Mouse (Mus musculus) heart, postnatal 0 days (tissue): ENCODE measurements around the gene Ttc21a. TPM values are rescaled to one million over a fixed set of nuclear protein-coding genes. Genes with fewer than 3 reads are reported as not detected.

Experiments
- ATAC-seq: fragments of 200-750 bp; cut with Nextera tagmentation; 2 replicates; pipeline ENCODE4 v1.8.0; 2017; ENCODE audit warnings: low read depth, moderate number of reproducible peaks, moderate library complexity; ENCODE audit not compliant: insufficient read depth
- DNase-seq: peaks from one replicate; pipeline ENCODE4 v3.0.0-alpha.2; 2016; ENCODE audit warnings: low spot score
- H3K27ac ChIP-seq: fragments of 300-500 bp; sonication (generic); 2 replicates; pipeline ENCODE4 v1.5.1; 2014; ENCODE audit warnings: low read depth, mild to moderate bottlenecking
- H3K27me3 ChIP-seq: fragments of 300-500 bp; sonication (generic); 2 replicates; pipeline ENCODE4 v1.6.1; 2014; ENCODE audit warnings: low read length, mixed read lengths; ENCODE audit not compliant: control insufficient read depth, insufficient read depth
- H3K36me3 ChIP-seq: fragments of 300-500 bp; sonication (generic); replicated peaks from 2 replicates; pipeline ENCODE4 v1.6.1; 2014; ENCODE audit warnings: low read length, mixed read lengths; ENCODE audit not compliant: control insufficient read depth, insufficient read depth
- H3K4me1 ChIP-seq: fragments of 300-500 bp; sonication (generic); 2 replicates; pipeline ENCODE4 v1.6.1; 2014; ENCODE audit warnings: antibody characterized with exemption; ENCODE audit not compliant: control insufficient read depth, insufficient read depth
- H3K4me2 ChIP-seq: fragments of 300-500 bp; sonication (generic); 2 replicates; pipeline ENCODE4 v1.6.1; 2014; ENCODE audit warnings: low read depth, mild to moderate bottlenecking, low read length, moderate library complexity
- H3K4me3 ChIP-seq: fragments of 300-500 bp; sonication (generic); 2 replicates; pipeline ENCODE4 v1.5.1; 2014; ENCODE audit warnings: low read depth, low read length
- H3K9ac ChIP-seq: fragments of 300-500 bp; sonication (generic); replicated peaks from 2 replicates; pipeline ENCODE4 v1.6.1; 2014; ENCODE audit warnings: low read depth, low read length, mixed read lengths
- H3K9me3 ChIP-seq: fragments of 300-500 bp; sonication (generic); replicated peaks from 2 replicates; pipeline ENCODE4 v1.6.1; 2016; ENCODE audit warnings: low read length; ENCODE audit not compliant: control insufficient read depth
- CTCF ChIP-seq: IDR thresholded peaks from 2 replicates; pipeline ENCODE4 v1.5.1; 2016; ENCODE audit warnings: antibody characterized with exemption, control low read depth, low read depth
- EP300 ChIP-seq: IDR thresholded peaks from 2 replicates; pipeline ENCODE4 v1.6.1; 2016; ENCODE audit warnings: antibody characterized with exemption, low read depth
- WGBS: fragments of 180-500 bp; shearing (Covaris S2); extraction: QIAGEN DNeasy Blood & Tissue Kit; methylation state at CpG from one replicate; pipeline ENCODE4 v1.1.7; 2014; 5-methylcytosine and 5-hydroxymethylcytosine counted together
- polyA plus RNA-seq: library from polyadenylated mRNA; unstranded; fragments of >200 nt; fragmentation: Nextera tagmentation; extraction: Ambion mirVana; gene quantifications from 2 replicates; pipeline ENCODE4 v1.2.1, GENCODE M21; 2015
- total RNA-seq: library from RNA; depleted of rRNA; stranded (reverse); fragments of >200 nt; gene quantifications from 2 replicates; pipeline ENCODE4 v1.2.3, GENCODE M21; 2014; ENCODE audit warnings: low replicate concordance

Ttc21a gene
- total and polyA plus RNA-seq, 2 experiments from 2014 or later, result 0.07 TPM; not detected in 1

GRCm38 (mm10) chr9:119980770-119981182 lies 43.4 kb downstream of the Ttc21a start:
- DNase-seq, result peak; percentile 39

GRCm38 (mm10) chr9:119981183-119982179 lies 44.1 kb downstream of the Ttc21a start:
- Histone ChIP-seq H3K4me1 (peaks cover 53% of the 10 kb centered on the region), H3K9me3 (no peaks in the 10 kb centered on the region)
- under 1% methylated on average over 16 of the region's 16 CpGs for WGBS

More at GRCm38 (mm10) chr9:119980770-119981182, 43.4 kb downstream of the Ttc21a start:
- H3K36me3 ChIP-seq, result peaks cover 7% of the 10 kb centered on the region; the same call in 1 of the 2 replicates
- peaks cover 54% of the 10 kb centered on the region for H3K4me1 ChIP-seq
- 1% methylated on average over 4 of the region's 4 CpGs for WGBS
- H3K9ac ChIP-seq, result peak overlapping the region; percentile 92
- no peaks in the 10 kb centered on the region for H3K27me3 ChIP-seq
- TF ChIP-seq CTCF, result no peak
- 0 out of 2 replicates have a peak, but pooled peaks have one; percentile 52 for TF ChIP-seq EP300
- H3K4me2 ChIP-seq, result peak overlapping the region; percentile 87
- peak overlapping the region; percentile 99 for H3K27ac ChIP-seq
- H3K4me3 ChIP-seq, result peak overlapping the region; percentile 95
- ATAC-seq, result no peak
- H3K9me3 ChIP-seq, result no peaks in the 10 kb centered on the region

GRCm38 (mm10) chr9:119982241-119982811 lies 44.9 kb downstream of the Ttc21a start:
- ATAC-seq (peak; percentile 31), DNase-seq (peak; percentile 69)
- no peaks in the 10 kb centered on the region for H3K36me3 ChIP-seq
- H3K27ac ChIP-seq, result peak overlapping the region; percentile 99
- peak overlapping the region; percentile 92 for H3K9ac ChIP-seq
- TF ChIP-seq EP300, result no peak
- TF ChIP-seq CTCF, result peak; percentile 52
- WGBS, result 2% methylated on average over 11 of the region's 11 CpGs
- no peaks in the 10 kb centered on the region for H3K9me3 ChIP-seq
- H3K27me3 ChIP-seq, result no peaks in the 10 kb centered on the region
- H3K4me2 ChIP-seq, result peak overlapping the region; percentile 87
- H3K4me3 ChIP-seq, result peak overlapping the region; percentile 95
- H3K4me1 ChIP-seq, result peaks cover 45% of the 10 kb centered on the region

More at GRCm38 (mm10) chr9:119981183-119982179, 44.1 kb downstream of the Ttc21a start:
- H3K36me3 ChIP-seq, result peaks cover 4% of the 10 kb centered on the region; the same call in 1 of the 2 replicates
- H3K27me3 ChIP-seq, result no peaks in the 10 kb centered on the region
- DNase-seq (peak; percentile 92), ATAC-seq (peak; percentile 76)
- H3K9ac ChIP-seq, result peak overlapping the region; percentile 92
- H3K27ac ChIP-seq, result peak overlapping the region; percentile 99
- peak overlapping the region; percentile 95 for H3K4me3 ChIP-seq
- peak; percentile 70; the same call in 1 of the 2 replicates for TF ChIP-seq EP300
- TF ChIP-seq CTCF, result no peak
- H3K4me2 ChIP-seq, result peak overlapping the region; percentile 87

GRCm38 (mm10) chr9:119982956-119983551 lies 45.6 kb downstream of the Ttc21a start:
- no peak for TF ChIP-seq CTCF
- TF ChIP-seq EP300, result peak; percentile 38; the same call in 1 of the 2 replicates
- peak overlapping the region; percentile 92 for H3K9ac ChIP-seq
- H3K36me3 ChIP-seq, result no peaks in the 10 kb centered on the region
- peaks cover 37% of the 10 kb centered on the region for H3K4me1 ChIP-seq
- H3K27me3 ChIP-seq, result no peaks in the 10 kb centered on the region
- WGBS, result under 1% methylated on average over 39 of the region's 48 CpGs
- H3K4me3 ChIP-seq, result peak overlapping the region; percentile 95
- peak overlapping the region; percentile 99 for H3K27ac ChIP-seq
- ATAC-seq, result peak; percentile 21; the same call in 1 of the 2 replicates
- peak; percentile 68 for DNase-seq
- peak overlapping the region; percentile 87 for H3K4me2 ChIP-seq
- no peaks in the 10 kb centered on the region for H3K9me3 ChIP-seq
